Mouse (Mus musculus): ENCODE measurements at regions not wholly inside any gene's neighbourhood (a gene's known extent, or its start where the extent isn't known, plus 50 kb on each side); places are given as distances from the start of the nearest gene placed in this dataset.

- TF ChIP-seq USF1 (IDR thresholded peaks at IDR 0.05; ENCODE audit: low read depth) = no peak
- no peak for TF ChIP-seq POLR2A (IDR thresholded peaks at IDR 0.05; ENCODE audit: insufficient read length, low read depth)
- no peak for TF ChIP-seq CEBPB (IDR thresholded peaks at IDR 0.05; ENCODE audit: insufficient read depth, poor library complexity, severe bottlenecking)
- no peak for TF ChIP-seq POLR2AphosphoS2 (IDR thresholded peaks at IDR 0.05; ENCODE audit: insufficient read length, low read depth)
- TF ChIP-seq MAX (IDR thresholded peaks at IDR 0.05; ENCODE audit: low read depth) = no peak
- TF ChIP-seq TCF12 (IDR thresholded peaks at IDR 0.05; ENCODE audit: insufficient read depth, poor library complexity, severe bottlenecking) = no peak
- no peak for TF ChIP-seq MYOG (IDR thresholded peaks at IDR 0.05; ENCODE audit: control insufficient read depth in 1 of 3, insufficient read depth in 1 of 3, insufficient read length in 2 of 3, low read depth in 2 of 3)
Observed at GRCm38 (mm10) chr11:111666336-111666735, 600.4 kb downstream of the Kcnj2 start.
